Mouse (Mus musculus) lung, postnatal 14 days (tissue): Measurements from ENCODE around the gene LTO1.
A peak's percentile ranks its signal among the peaks of the same experiment; 100 is the strongest.

ENCODE experiments used
- DNase-seq: peaks from one replicate; pipeline ENCODE4 v3.0.0; 2021

LTO1 gene

GRCm38 (mm10) chr7:144941242-144941831, 26.4 kb downstream of the LTO1 start:
- peak; percentile 85 for DNase-seq

- DNase-seq, result peak; percentile 23
Observed at GRCm38 (mm10) chr7:144942071-144942743, 27.3 kb downstream of the LTO1 start.

GRCm38 (mm10) chr7:144942744-144943135, 27.8 kb downstream of the LTO1 start:
- DNase-seq, result no peak

GRCm38 (mm10) chr7:144943254-144943653, 28.4 kb downstream of the LTO1 start:
- DNase-seq, result peak; percentile 77

DNA sequence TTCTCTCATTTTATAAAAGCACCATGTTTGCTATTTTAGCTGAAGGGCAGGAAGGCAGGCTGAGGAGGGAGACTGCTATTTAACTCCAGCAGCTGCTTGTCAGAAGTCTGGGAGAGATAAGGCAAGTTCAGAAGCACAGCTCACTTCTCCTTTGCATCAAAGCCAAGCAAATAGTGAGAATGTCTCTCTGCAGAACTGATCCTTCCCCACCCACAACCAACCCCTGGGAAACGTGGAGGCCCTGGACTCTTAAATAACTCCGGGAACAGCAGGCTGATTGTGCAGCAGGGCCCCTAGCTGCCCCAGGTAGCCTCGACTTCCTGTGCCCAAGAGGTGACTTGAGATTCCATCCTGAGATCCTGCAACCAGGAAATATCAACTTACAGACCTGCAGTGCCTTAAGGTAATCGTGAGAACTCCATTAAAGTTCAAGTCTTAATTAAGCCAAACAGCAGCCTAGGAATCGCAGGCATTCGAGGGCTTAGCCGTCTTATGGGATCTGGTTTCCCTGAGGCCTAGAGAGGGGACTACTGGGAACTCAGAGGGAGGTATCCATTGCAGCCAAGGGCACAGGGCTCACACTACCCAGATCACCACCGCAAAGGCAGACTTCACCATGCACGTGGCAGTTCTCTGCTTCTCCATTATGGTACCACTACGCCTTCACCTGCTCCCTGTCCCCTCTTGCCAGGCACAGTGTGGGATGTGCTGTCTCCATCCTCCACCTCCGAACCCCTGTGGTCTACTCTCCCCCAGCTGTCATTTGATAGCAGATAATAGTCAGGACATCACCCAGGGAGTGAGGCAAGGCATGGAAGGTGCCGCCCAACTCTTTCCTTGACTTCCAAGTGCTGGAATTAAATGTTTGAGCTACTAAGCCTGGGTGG, 43.9 kb downstream of the LTO1 start:
- no peak for DNase-seq

DNA sequence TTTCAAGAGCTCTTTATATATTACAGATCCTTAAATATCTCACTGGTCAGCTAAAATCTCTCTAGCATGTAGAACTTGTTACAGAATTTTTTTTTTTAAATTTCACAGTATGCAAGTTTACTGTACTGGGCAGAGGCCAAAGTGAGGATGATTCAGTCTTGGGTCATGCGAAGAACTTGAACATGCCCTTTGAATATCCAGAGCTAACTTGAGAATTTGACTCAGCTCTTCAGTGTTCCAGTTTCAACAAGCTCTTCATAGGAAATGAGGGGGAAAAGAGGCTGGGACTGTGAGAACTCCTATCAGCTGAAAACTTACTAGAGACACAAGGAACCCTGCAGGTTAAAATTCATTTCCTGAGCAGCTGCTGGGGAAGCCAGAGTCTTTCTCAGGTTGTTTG, 49.0 kb downstream of the LTO1 start:
- DNase-seq, result no peak

DNA sequence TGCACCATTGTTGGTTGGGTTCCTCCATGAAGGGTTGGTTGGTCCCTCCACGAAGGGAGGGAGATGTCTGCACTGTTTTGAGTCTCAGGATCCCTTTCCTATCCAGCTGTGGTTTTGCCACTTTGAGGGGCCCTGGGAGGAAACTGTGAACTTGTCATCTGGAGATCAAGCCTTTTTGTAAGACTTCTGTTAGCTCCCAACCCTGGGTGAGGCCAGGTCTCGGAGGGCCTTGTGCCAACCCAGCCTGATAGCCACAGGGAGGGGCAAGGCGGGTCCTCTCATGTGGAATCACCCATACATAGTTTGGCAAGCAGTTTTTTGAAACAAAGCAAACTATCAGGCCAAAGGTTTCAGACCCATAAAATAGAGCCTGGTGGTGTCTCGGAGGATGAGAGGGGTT, 49.4 kb downstream of the LTO1 start:
- DNase-seq, result no peak

GRCm38 (mm10) chr7:144965893-144966292, 51.0 kb downstream of the LTO1 start:
- no peak for DNase-seq

GRCm38 (mm10) chr7:144970997-144971768, 56.3 kb downstream of the LTO1 start:
- no peak for DNase-seq

GRCm38 (mm10) chr7:144971769-144972168, 56.9 kb downstream of the LTO1 start:
- DNase-seq, result no peak

- peak; percentile 32 for DNase-seq
Observed at GRCm38 (mm10) chr7:144973461-144973860, 58.6 kb downstream of the LTO1 start.

DNA sequence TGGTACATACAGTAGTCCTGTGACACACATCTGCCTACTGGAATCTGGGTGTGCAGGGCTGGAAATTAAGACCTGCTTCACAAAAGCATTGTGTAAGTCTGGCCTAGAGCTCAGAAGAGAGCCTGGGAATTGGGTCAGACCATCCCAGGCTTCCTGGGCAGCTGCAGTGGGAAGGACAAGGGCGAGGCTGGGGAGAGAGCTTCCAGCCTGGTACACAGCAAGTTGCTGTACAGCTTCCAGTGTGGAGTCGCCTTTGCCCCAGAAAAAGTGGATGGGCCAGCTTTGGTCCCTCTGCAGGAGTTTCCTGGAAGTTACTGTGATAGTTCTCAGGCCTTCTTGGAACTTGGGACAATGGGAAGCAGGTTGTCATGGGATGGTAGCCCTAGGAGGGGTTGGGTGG, 62.2 kb downstream of the LTO1 start:
- DNase-seq, result no peak

GRCm38 (mm10) chr7:144979814-144980213, 64.9 kb downstream of the LTO1 start:
- peak; percentile 40 for DNase-seq
